Mouse (Mus musculus) megakaryocyte, embryonic 14.5 days (primary cell): Measurements from ENCODE around the gene Phf21a.

Experiments
- FLI1 ChIP-seq: IDR thresholded peaks from 2 replicates; pipeline ENCODE4 v1.6.1; 2012; ENCODE audit warnings: low read length, inconsistent platforms, mixed read lengths
- GATA1 ChIP-seq: IDR thresholded peaks from 3 replicates; pipeline ENCODE4 v1.6.1; 2012; ENCODE audit warnings: mixed read lengths, low read length, inconsistent platforms, borderline replicate concordance

GRCm38 (mm10) chr2:92331410-92331809, 238.5 kb downstream of the Phf21a start:
- TF ChIP-seq GATA1 = no peak
- no peak for TF ChIP-seq FLI1
